Mouse (Mus musculus): ENCODE results near the gene Zbed4. TPM values are rescaled to one million over a fixed set of nuclear protein-coding genes. Genes with fewer than 3 reads are reported as not detected.

Gene Zbed4
- polyA plus RNA-seq, 1 experiment from 2014 or later: 42.1 TPM

DNA sequence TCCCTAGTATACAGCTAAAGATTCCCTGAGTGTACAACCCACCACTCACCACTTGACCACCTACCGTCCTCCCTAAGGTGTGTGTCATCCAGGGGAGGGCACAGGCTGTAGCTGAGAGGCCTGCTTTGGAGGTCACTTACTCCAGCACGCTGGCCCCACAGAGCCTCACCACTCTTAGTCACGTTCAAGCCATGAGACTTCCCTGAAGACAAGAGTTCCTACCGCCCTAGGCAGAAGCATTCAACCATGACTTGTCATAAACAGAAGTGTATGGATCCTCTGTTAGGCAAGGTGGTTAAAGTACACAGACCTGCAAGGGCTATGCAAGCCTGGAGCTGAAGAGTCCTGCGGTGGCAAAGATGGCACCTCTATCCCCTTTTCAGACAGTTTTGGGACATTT, 79.2 kb downstream of the Zbed4 start:
- 83% methylated on average over 5 of the region's 5 CpGs for WGBS
- no peak overlapping the region for H3K4me3 ChIP-seq
- H3K36me3 ChIP-seq: peaks cover 13% of the 10 kb centered on the region
- no peaks in the 10 kb centered on the region for H3K4me1 ChIP-seq
- no peak for ATAC-seq (ENCODE audit: low FRiP score, low read depth)
- H3K27ac ChIP-seq (replicated peaks): no peak overlapping the region
- no peaks in the 10 kb centered on the region for H3K9me3 ChIP-seq
- H3K9ac ChIP-seq (replicated peaks): no peak overlapping the region
- H3K4me2 ChIP-seq (replicated peaks): no peak overlapping the region
- no peaks in the 10 kb centered on the region; the same call in 1 of the 2 replicates for H3K27me3 ChIP-seq

- Histone ChIP-seq H3K9me3 (no peaks in the 10 kb centered on the region), H3K4me2 (replicated peaks) (no peak overlapping the region), H3K9ac (replicated peaks) (no peak overlapping the region), H3K4me3 (no peak overlapping the region), H3K27ac (replicated peaks) (no peak overlapping the region), H3K36me3 (peaks cover 5% of the 10 kb centered on the region; the same call in 1 of the 2 replicates), H3K4me1 (no peaks in the 10 kb centered on the region), H3K27me3 (peaks cover 5% of the 10 kb centered on the region; the same call in 1 of the 2 replicates)
- ATAC-seq (ENCODE audit: low FRiP score, low read depth): no peak
- 68% methylated on average over 5 of the region's 5 CpGs for WGBS
Observed at GRCm38 (mm10) chr15:88831482-88831881, 80.0 kb downstream of the Zbed4 start.

- peaks cover 10% of the 10 kb centered on the region; the same call in 1 of the 2 replicates for H3K27me3 ChIP-seq
- WGBS: 84% methylated on average over 9 of the region's 9 CpGs
- no peak for ATAC-seq (ENCODE audit: low FRiP score, low read depth)
Observed at GRCm38 (mm10) chr15:88832536-88832935, 81.1 kb downstream of the Zbed4 start.

More at GRCm38 (mm10) chr15:88832536-88832935, 81.1 kb downstream of the Zbed4 start:
- H3K9ac ChIP-seq (replicated peaks): no peak overlapping the region
- no peak overlapping the region for H3K4me2 ChIP-seq (replicated peaks)
- H3K36me3 ChIP-seq: no peaks in the 10 kb centered on the region
- no peak overlapping the region for H3K27ac ChIP-seq (replicated peaks)
- peaks cover 6% of the 10 kb centered on the region; the same call in 1 of the 2 replicates for H3K4me1 ChIP-seq
- no peaks in the 10 kb centered on the region for H3K9me3 ChIP-seq
- no peak overlapping the region for H3K4me3 ChIP-seq

Other genes with a start within 250 kb of the Zbed4 start
- not detected in 2 replicates for gene Zdhhc25, start 151.4 kb upstream of the Zbed4 start, polyA plus RNA-seq (2016; fragmentation: Nextera tagmentation; extraction: Ambion mirVana)
- gene Brd1, start 17.4 kb upstream of the Zbed4 start, polyA plus RNA-seq (2016; fragmentation: Nextera tagmentation; extraction: Ambion mirVana): 28.5 and 28.8 TPM in 2 replicates
- 8.3 and 9.3 TPM in 2 replicates for gene Alg12, start 67.7 kb downstream of the Zbed4 start, polyA plus RNA-seq (2016; fragmentation: Nextera tagmentation; extraction: Ambion mirVana)
- 58.8 and 62.5 TPM in 2 replicates for gene Creld2, start 68.0 kb downstream of the Zbed4 start, polyA plus RNA-seq (2016; fragmentation: Nextera tagmentation; extraction: Ambion mirVana)
- 41.4 and 49.3 TPM in 2 replicates for gene Pim3, start 110.5 kb downstream of the Zbed4 start, polyA plus RNA-seq (2016; fragmentation: Nextera tagmentation; extraction: Ambion mirVana)
- not detected in 2 replicates for gene Ttll8, start 202.8 kb downstream of the Zbed4 start, polyA plus RNA-seq (2016; fragmentation: Nextera tagmentation; extraction: Ambion mirVana)
- gene Mlc1, start 227.3 kb downstream of the Zbed4 start, polyA plus RNA-seq (2016; fragmentation: Nextera tagmentation; extraction: Ambion mirVana): 3.8 and 4.7 TPM in 2 replicates
- gene Mov10l1, start 231.2 kb downstream of the Zbed4 start, polyA plus RNA-seq (2016; fragmentation: Nextera tagmentation; extraction: Ambion mirVana): not detected in 2 replicates

Measured in midbrain, embryonic 12.5 days (tissue).